Mouse (Mus musculus) E14TG2a.4 (cell line): ENCODE measurements at regions not wholly inside any gene's neighbourhood (a gene's known extent, or its start where the extent isn't known, plus 50 kb on each side); places are given as distances from the start of the nearest gene placed in this dataset.

ENCODE experiments used
- H3K27me3 ChIP-seq: 2 replicates; pipeline ENCODE4 v1.6.1; 2014; ENCODE audit warnings: low read length, control low read depth; ENCODE audit not compliant: insufficient read depth
- H3K36me3 ChIP-seq: 2 replicates; pipeline ENCODE4 v1.6.1; 2014; ENCODE audit warnings: low read length, control low read depth; ENCODE audit not compliant: insufficient read depth
- H3K4me1 ChIP-seq: replicated peaks from 2 replicates; pipeline ENCODE4 v1.6.1; 2014; ENCODE audit warnings: low read depth, low read length, control low read depth
- H3K4me3 ChIP-seq: replicated peaks from 2 replicates; pipeline ENCODE4 v1.5.1; 2014; ENCODE audit warnings: mild to moderate bottlenecking, low read length
- H3K9me3 ChIP-seq: 2 replicates; pipeline ENCODE4 v1.6.1; 2014; ENCODE audit warnings: low read length, control low read depth
- CTCF ChIP-seq: conservative IDR thresholded peaks from 2 replicates; pipeline ENCODE4 v1.5.1; 2014; ENCODE audit warnings: low read length
- NANOG ChIP-seq: IDR thresholded peaks from 2 replicates; pipeline ENCODE4 v1.6.1; 2014; ENCODE audit warnings: borderline replicate concordance, low read length, mixed read lengths
- POU5F1 ChIP-seq: IDR thresholded peaks from 2 replicates; pipeline ENCODE4 v1.6.1; 2014; ENCODE audit warnings: low read length, borderline replicate concordance

- Histone ChIP-seq H3K4me1 (0 out of 2 replicates have a peak, but pooled peaks cover 4% of the 10 kb centered on the region), H3K9me3 (no peaks in the 10 kb centered on the region), H3K4me3 (no peak overlapping the region), H3K36me3 (no peaks in the 10 kb centered on the region), H3K27me3 (peaks cover 17% of the 10 kb centered on the region)
- TF ChIP-seq CTCF = no peak
- TF ChIP-seq POU5F1 = no peak
- no peak for TF ChIP-seq NANOG
Observed at GRCm38 (mm10) chr19:44626261-44626660, 63.6 kb downstream of the Hif1an start.

- Histone ChIP-seq H3K9me3 (no peaks in the 10 kb centered on the region), H3K4me3 (no peak overlapping the region), H3K4me1 (peaks cover 12% of the 10 kb centered on the region; the same call in 1 of the 2 replicates), H3K36me3 (no peaks in the 10 kb centered on the region), H3K27me3 (peaks cover 40% of the 10 kb centered on the region)
- TF ChIP-seq POU5F1 (no peak), CTCF (peak; percentile 91), NANOG (no peak)
Observed at GRCm38 (mm10) chr19:44629705-44630104, 67.1 kb downstream of the Hif1an start.

- Histone ChIP-seq H3K27me3 (peaks cover 50% of the 10 kb centered on the region), H3K4me1 (peaks cover 12% of the 10 kb centered on the region; the same call in 1 of the 2 replicates), H3K36me3 (no peaks in the 10 kb centered on the region), H3K9me3 (no peaks in the 10 kb centered on the region), H3K4me3 (no peak overlapping the region)
- TF ChIP-seq NANOG (no peak), CTCF (no peak), POU5F1 (no peak)
Observed at GRCm38 (mm10) chr19:44631356-44632007, 68.8 kb downstream of the Hif1an start.

- peaks cover 19% of the 10 kb centered on the region for H3K4me1 ChIP-seq
- peaks cover 84% of the 10 kb centered on the region for H3K27me3 ChIP-seq
- no peak for TF ChIP-seq NANOG
- no peak for TF ChIP-seq CTCF
- no peak for TF ChIP-seq POU5F1
- H3K9me3 ChIP-seq = peaks cover under 1% of the 10 kb centered on the region; the same call in 1 of the 2 replicates
- H3K4me3 ChIP-seq = no peak overlapping the region
- H3K36me3 ChIP-seq = no peaks in the 10 kb centered on the region
Observed at GRCm38 (mm10) chr19:44637145-44637719, 74.6 kb downstream of the Hif1an start.

- TF ChIP-seq CTCF (no peak), NANOG (no peak), POU5F1 (no peak)
- no peaks in the 10 kb centered on the region for H3K36me3 ChIP-seq
- peaks cover 29% of the 10 kb centered on the region for H3K4me1 ChIP-seq
- H3K9me3 ChIP-seq = peaks cover 3% of the 10 kb centered on the region; the same call in 1 of the 2 replicates
- peak overlapping the region; percentile 65 for H3K4me3 ChIP-seq
- H3K27me3 ChIP-seq = peaks cover 83% of the 10 kb centered on the region
Observed at GRCm38 (mm10) chr19:44640021-44640420, 77.4 kb downstream of the Hif1an start.

- TF ChIP-seq CTCF (no peak), NANOG (no peak), POU5F1 (no peak)
- H3K9me3 ChIP-seq = peaks cover 3% of the 10 kb centered on the region; the same call in 1 of the 2 replicates
- H3K4me3 ChIP-seq = no peak overlapping the region
- H3K27me3 ChIP-seq = peaks cover 78% of the 10 kb centered on the region
- H3K36me3 ChIP-seq = no peaks in the 10 kb centered on the region
- peaks cover 29% of the 10 kb centered on the region for H3K4me1 ChIP-seq
Observed at GRCm38 (mm10) chr19:44640551-44640950, 77.9 kb downstream of the Hif1an start.

- no peak for TF ChIP-seq NANOG
- TF ChIP-seq CTCF = no peak
- TF ChIP-seq POU5F1 = no peak
- H3K4me1 ChIP-seq = peaks cover 29% of the 10 kb centered on the region
Observed at GRCm38 (mm10) chr19:44642294-44642693, 79.6 kb downstream of the Hif1an start.

GRCm38 (mm10) chr19:44644376-44644775, 81.7 kb downstream of the Hif1an start:
- H3K4me3 ChIP-seq = no peak overlapping the region
- TF ChIP-seq NANOG (no peak), CTCF (no peak), POU5F1 (no peak)
- peaks cover 32% of the 10 kb centered on the region for H3K4me1 ChIP-seq
- H3K36me3 ChIP-seq = no peaks in the 10 kb centered on the region
- peaks cover 69% of the 10 kb centered on the region for H3K27me3 ChIP-seq
- H3K9me3 ChIP-seq = peaks cover 3% of the 10 kb centered on the region; the same call in 1 of the 2 replicates

More at GRCm38 (mm10) chr19:44642294-44642693, 79.6 kb downstream of the Hif1an start:
- Histone ChIP-seq H3K9me3 (peaks cover 3% of the 10 kb centered on the region; the same call in 1 of the 2 replicates), H3K36me3 (no peaks in the 10 kb centered on the region), H3K4me3 (no peak overlapping the region), H3K27me3 (peaks cover 71% of the 10 kb centered on the region)
